Mouse (Mus musculus) heart, adult 2 months (tissue): Measurements from ENCODE around the gene Gpr152.

Source experiments
- CTCF ChIP-seq: fragments of 200-600 bp; IDR thresholded peaks from 2 replicates; pipeline ENCODE4 v1.8.1; 2022; ENCODE audit warnings: antibody characterized with exemption, mild to moderate bottlenecking, moderate library complexity
- POLR2A ChIP-seq: fragments of 200-500 bp; IDR thresholded peaks from 2 replicates; pipeline ENCODE4 v1.6.1; 2011; ENCODE audit warnings: mild to moderate bottlenecking, low read depth, low read length, control low read depth; ENCODE audit not compliant: insufficient read depth

DNA sequence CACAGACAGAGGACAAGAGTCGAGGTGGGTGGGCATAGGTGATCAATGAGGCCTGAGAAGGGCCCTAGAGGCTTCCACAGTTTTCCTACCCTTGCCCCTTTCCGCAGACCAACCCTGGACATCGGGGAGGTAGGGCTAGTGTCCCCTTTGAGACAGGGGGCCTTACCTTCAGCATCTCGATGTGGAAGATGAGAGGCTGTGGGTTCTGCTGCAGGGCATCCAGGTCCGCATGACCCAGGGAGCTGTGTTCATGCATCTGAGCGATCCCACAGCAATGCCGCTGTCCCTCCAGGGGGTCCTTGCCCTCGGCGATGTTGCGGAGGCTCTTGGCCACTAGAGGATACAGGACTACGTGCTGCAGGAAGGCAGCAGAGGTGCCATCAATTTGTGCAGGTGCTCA is 23.8 kb upstream of the Gpr152 start:
- TF ChIP-seq CTCF (no peak), POLR2A (no peak)
